Mouse (Mus musculus) regulatory T cell (primary cell): ENCODE data around the gene 4930435E12Rik.

ENCODE experiments used
- in situ Hi-C: fragments of 300-600 bp; cut with MboI, MseI; formaldehyde crosslinking; loops from one replicate; pipeline ENCODE4 v1.15.1; 2025; ENCODE audit warnings: high pct_unique_total_duplicates

Gene 4930435E12Rik

DNA sequence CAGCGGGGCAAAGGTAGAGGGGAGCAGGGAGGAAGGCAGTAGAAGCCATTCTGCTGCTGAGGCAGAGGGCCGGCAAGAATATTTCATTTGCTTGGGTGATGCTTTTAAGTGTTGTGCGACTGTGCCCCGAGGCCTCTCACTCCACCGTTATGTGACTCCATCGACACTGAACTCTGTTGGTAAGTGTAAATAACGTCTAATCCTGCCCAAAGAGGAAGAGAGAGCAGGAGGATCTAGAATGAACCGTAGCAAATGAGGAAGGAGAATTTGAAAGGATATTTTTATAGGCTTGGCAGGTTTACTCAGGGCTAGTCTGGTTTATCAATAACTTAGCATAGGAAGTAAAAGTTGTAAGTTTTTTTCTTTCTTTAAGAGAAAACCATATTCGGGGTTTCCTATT, 59.0 kb downstream of the 4930435E12Rik start:
- in situ Hi-C loops, result no loop called here

- in situ Hi-C loops, result no loop called here
Observed at GRCm38 (mm10) chr16:38768386-38768785, 60.2 kb downstream of the 4930435E12Rik start.

DNA sequence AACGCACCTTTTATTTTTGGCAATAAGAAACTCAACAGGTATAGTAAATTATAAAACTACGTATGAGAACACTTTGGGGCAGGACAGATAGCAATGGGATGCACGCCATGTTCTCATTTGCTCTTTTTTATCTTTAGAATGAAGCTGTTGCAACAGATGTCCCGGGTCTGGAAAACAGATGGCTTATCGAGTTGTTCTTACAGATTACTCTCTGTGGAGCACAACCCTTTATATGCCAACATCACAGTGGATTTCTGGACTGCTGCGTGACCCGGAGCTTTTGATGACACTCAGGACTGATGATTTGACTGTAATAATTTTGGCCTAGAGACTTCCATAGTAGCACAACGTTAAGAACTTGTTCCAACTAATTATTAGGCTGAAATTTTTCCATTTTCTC, 60.8 kb downstream of the 4930435E12Rik start:
- in situ Hi-C loops, result no loop called here

- in situ Hi-C loops, result no loop called here
Observed at GRCm38 (mm10) chr16:38766671-38767070, 61.9 kb downstream of the 4930435E12Rik start.

DNA sequence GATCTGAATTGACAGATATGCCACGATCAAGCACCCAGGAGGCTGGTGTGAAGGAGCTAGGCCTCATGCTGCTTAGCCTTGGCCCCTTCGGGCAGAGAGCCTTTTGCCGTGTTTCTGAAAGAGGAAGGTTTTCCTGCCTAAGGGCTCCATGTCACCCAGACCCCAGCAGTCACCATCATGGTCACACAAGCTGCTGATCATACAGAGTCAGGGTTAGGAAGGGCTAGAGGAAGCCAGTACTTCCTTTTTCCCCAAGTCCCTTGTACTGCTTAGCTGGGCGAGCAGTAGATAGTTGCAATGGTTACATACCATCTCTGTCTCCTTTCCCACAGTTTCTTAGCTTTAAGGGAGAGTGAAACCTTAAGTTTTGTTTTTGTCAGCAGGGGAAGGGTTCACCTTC, 65.0 kb downstream of the 4930435E12Rik start:
- in situ Hi-C loops, result no loop called here

DNA sequence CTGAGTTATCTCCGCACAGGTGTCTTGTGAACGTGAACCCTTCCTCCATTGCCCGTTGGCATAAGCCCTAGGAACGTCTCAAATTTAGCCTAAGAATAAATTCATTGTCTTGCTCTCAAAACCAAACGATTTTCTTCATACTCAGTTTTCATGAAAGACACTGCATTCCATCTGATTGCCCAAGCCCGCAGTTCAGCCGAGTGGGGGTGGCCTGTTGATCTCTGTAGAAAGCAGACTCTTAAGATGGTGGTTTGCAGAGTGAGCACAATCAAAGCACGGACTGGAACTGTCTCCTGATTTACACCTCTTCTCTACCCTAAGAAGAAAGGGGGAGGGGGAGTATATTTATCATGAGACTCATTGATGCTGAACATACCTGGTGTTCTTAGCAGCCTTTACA, 66.1 kb downstream of the 4930435E12Rik start:
- in situ Hi-C loops, result no loop called here
